Mouse (Mus musculus) hindbrain, postnatal 0 days (tissue): ENCODE measurements around the gene Fam219a. TPM values are rescaled to one million over a fixed set of nuclear protein-coding genes. Genes with fewer than 3 reads are reported as not detected.

ENCODE experiments used
- ATAC-seq: fragments of 200-750 bp; cut with Nextera tagmentation; 2 replicates; pipeline ENCODE4 v1.8.0; 2017; ENCODE audit warnings: mild to moderate bottlenecking, moderate TSS enrichment, moderate library complexity
- DNase-seq: peaks from one replicate; pipeline ENCODE4 v3.0.0-alpha.2; 2015; ENCODE audit warnings: low spot score
- H3K27ac ChIP-seq: fragments of 300-500 bp; sonication (generic); 2 replicates; pipeline ENCODE4 v1.5.1; 2014; ENCODE audit warnings: mild to moderate bottlenecking
- H3K27me3 ChIP-seq: fragments of 300-500 bp; sonication (generic); 2 replicates; pipeline ENCODE4 v1.6.1; 2014; ENCODE audit warnings: low read length, mixed read lengths; ENCODE audit not compliant: insufficient read depth
- H3K36me3 ChIP-seq: fragments of 300-500 bp; sonication (generic); 2 replicates; pipeline ENCODE4 v1.6.1; 2014; ENCODE audit warnings: low read length, mixed read lengths; ENCODE audit not compliant: insufficient read depth
- H3K4me1 ChIP-seq: fragments of 300-500 bp; sonication (generic); 2 replicates; pipeline ENCODE4 v1.6.1; 2014; ENCODE audit warnings: antibody characterized with exemption, low read length, mixed read lengths; ENCODE audit not compliant: insufficient read depth
- H3K4me2 ChIP-seq: fragments of 300-500 bp; sonication (generic); 2 replicates; pipeline ENCODE4 v1.6.1; 2014; ENCODE audit warnings: low read depth, mild to moderate bottlenecking, low read length, moderate library complexity, mixed read lengths
- H3K4me3 ChIP-seq: fragments of 300-500 bp; sonication (generic); 2 replicates; pipeline ENCODE4 v1.5.1; 2014; ENCODE audit warnings: low read length
- H3K9ac ChIP-seq: fragments of 300-500 bp; sonication (generic); replicated peaks from 2 replicates; pipeline ENCODE4 v1.6.1; 2014; ENCODE audit warnings: mild to moderate bottlenecking, low read length, moderate library complexity, mixed read lengths
- H3K9me3 ChIP-seq: fragments of 300-500 bp; sonication (generic); 2 replicates; pipeline ENCODE4 v1.6.1; 2016; ENCODE audit warnings: low read length, mixed read lengths
- CTCF ChIP-seq: IDR thresholded peaks from 2 replicates; pipeline ENCODE4 v1.5.1; 2016; ENCODE audit warnings: antibody characterized with exemption, control low read depth, low read depth
- WGBS: fragments of 180-500 bp; shearing (Covaris S2); extraction: QIAGEN DNeasy Blood & Tissue Kit; methylation state at CpG from one replicate; pipeline ENCODE4 v1.1.7; 2014; 5-methylcytosine and 5-hydroxymethylcytosine counted together
- polyA plus RNA-seq: library from polyadenylated mRNA; unstranded; fragments of >200 nt; fragmentation: Nextera tagmentation; extraction: Ambion mirVana; gene quantifications from 2 replicates; pipeline ENCODE4 v1.2.1, GENCODE M21; 2015
- total RNA-seq: library from RNA; depleted of rRNA; stranded (reverse); fragments of >200 nt; gene quantifications from 2 replicates; pipeline ENCODE4 v1.2.3, GENCODE M21; 2014

Gene Fam219a
- total and polyA plus RNA-seq, 2 experiments from 2014 or later: 17.7 to 136 TPM

DNA sequence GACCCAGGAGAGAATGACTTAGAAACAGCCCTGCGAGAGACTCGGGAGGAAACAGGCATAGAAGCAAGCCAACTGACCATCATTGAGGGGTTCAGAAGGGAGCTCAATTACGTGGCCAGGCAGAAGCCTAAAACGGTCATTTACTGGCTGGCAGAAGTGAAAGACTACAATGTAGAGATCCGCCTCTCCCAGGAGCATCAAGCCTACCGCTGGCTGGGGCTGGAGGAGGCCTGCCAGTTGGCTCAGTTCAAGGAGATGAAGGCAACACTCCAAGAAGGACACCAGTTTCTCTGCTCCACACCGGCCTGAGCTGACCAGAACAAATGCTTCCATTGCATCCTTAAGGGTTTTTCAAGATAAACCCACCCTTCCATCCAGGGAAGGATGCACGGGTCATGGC, 89.1 kb downstream of the Fam219a start:
- 57% methylated on average over 8 of the region's 8 CpGs for WGBS
- no peak for TF ChIP-seq CTCF
- ATAC-seq: peak; percentile 79; the same call in 1 of the 2 replicates
- peak; percentile 59 for DNase-seq
- H3K4me3 ChIP-seq: no peak overlapping the region
- H3K9me3 ChIP-seq: no peaks in the 10 kb centered on the region
- H3K4me2 ChIP-seq: no peak overlapping the region
- no peaks in the 10 kb centered on the region for H3K27me3 ChIP-seq
- peak overlapping the region; percentile 69 for H3K27ac ChIP-seq
- 0 out of 2 replicates have a peak, but pooled peaks cover 6% of the 10 kb centered on the region for H3K36me3 ChIP-seq
- no peak overlapping the region for H3K9ac ChIP-seq
- no peaks in the 10 kb centered on the region; the same call in 1 of the 2 replicates for H3K4me1 ChIP-seq

DNA sequence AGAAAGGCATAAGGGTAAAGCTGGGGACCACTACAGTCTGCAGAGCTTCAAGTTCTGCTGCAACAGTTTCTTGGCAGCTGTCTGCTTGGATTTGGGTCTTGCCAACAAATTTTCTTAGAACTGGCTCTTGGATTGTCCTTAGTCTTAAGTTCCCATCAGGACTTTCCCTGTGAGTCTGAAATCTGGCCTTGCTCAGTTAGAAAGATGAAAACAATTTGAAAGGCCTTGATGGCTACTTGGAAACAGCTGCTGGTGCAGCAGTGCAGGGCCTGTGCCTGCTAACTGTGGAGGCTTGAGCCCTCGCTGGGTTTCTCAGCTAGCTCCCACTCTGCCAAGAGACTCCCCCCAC, 89.9 kb downstream of the Fam219a start:
- no peak for DNase-seq

GRCm38 (mm10) chr4:41478751-41479455, 90.4 kb downstream of the Fam219a start:
- H3K27me3 ChIP-seq: no peaks in the 10 kb centered on the region
- no peaks in the 10 kb centered on the region; the same call in 1 of the 2 replicates for H3K4me1 ChIP-seq
- H3K27ac ChIP-seq: peak overlapping the region; percentile 69; the same call in 1 of the 2 replicates
- peak; percentile 57 for TF ChIP-seq CTCF
- peak; percentile 48 for DNase-seq
- ATAC-seq: no peak
- 62% methylated on average over 4 of the region's 4 CpGs for WGBS
- H3K36me3 ChIP-seq: 0 out of 2 replicates have a peak, but pooled peaks cover 6% of the 10 kb centered on the region
- no peaks in the 10 kb centered on the region for H3K9me3 ChIP-seq
- no peak overlapping the region for H3K4me3 ChIP-seq
- no peak overlapping the region for H3K9ac ChIP-seq
- no peak overlapping the region for H3K4me2 ChIP-seq

More for the DNA sequence above, 89.9 kb downstream of the Fam219a start:
- Histone ChIP-seq H3K36me3 (0 out of 2 replicates have a peak, but pooled peaks cover 6% of the 10 kb centered on the region), H3K27me3 (no peaks in the 10 kb centered on the region), H3K9ac (no peak overlapping the region), H3K27ac (peak overlapping the region; percentile 69), H3K4me2 (no peak overlapping the region), H3K9me3 (no peaks in the 10 kb centered on the region), H3K4me3 (no peak overlapping the region), H3K4me1 (no peaks in the 10 kb centered on the region; the same call in 1 of the 2 replicates)
- 50% methylated on average over 1 of the region's 1 CpGs for WGBS
- no peak for ATAC-seq
- TF ChIP-seq CTCF: no peak

- Histone ChIP-seq H3K9ac (no peak overlapping the region), H3K9me3 (no peaks in the 10 kb centered on the region), H3K4me3 (no peak overlapping the region), H3K4me1 (no peaks in the 10 kb centered on the region; the same call in 1 of the 2 replicates), H3K27me3 (no peaks in the 10 kb centered on the region), H3K36me3 (0 out of 2 replicates have a peak, but pooled peaks cover 6% of the 10 kb centered on the region), H3K4me2 (no peak overlapping the region), H3K27ac (no peak overlapping the region)
- ATAC-seq: no peak
- 83% methylated on average over 9 of the region's 9 CpGs for WGBS
- TF ChIP-seq CTCF: no peak
- no peak for DNase-seq
Measured at GRCm38 (mm10) chr4:41477648-41478160, 91.6 kb downstream of the Fam219a start.

DNA sequence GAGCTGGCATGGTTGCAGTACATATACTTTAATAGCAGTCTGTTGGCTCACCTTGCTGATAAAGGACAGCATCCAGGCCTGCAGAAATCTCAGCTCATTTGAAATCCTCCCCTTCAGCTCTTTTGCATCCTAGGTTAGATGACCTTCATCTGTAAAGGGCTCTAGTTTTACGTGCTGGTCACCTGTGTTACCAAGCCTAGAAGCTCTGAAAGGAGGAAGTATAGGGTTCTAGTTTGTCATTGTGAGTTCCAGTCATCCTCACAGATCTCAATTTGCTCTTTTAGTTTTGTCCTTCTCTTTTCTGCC, 98.0 kb downstream of the Fam219a start:
- no peak for DNase-seq
- no peak for TF ChIP-seq CTCF
- Histone ChIP-seq H3K9ac (no peak overlapping the region), H3K4me3 (no peak overlapping the region), H3K27ac (peak overlapping the region; percentile 68), H3K4me2 (no peak overlapping the region), H3K27me3 (no peaks in the 10 kb centered on the region), H3K9me3 (no peaks in the 10 kb centered on the region), H3K36me3 (no peaks in the 10 kb centered on the region), H3K4me1 (no peaks in the 10 kb centered on the region)
- 86% methylated on average over 1 of the region's 1 CpGs for WGBS
- ATAC-seq: no peak

GRCm38 (mm10) chr4:41470684-41471383, 98.5 kb downstream of the Fam219a start:
- WGBS: 24% methylated on average over 5 of the region's 5 CpGs
- H3K9me3 ChIP-seq: no peaks in the 10 kb centered on the region
- no peak for TF ChIP-seq CTCF
- no peaks in the 10 kb centered on the region for H3K36me3 ChIP-seq
- 0 out of 2 replicates have a peak overlapping the region, but pooled peaks have one; percentile 5 for H3K4me2 ChIP-seq
- H3K9ac ChIP-seq: no peak overlapping the region
- DNase-seq: peak; percentile 72
- no peaks in the 10 kb centered on the region for H3K27me3 ChIP-seq
- no peak overlapping the region for H3K4me3 ChIP-seq
- no peaks in the 10 kb centered on the region for H3K4me1 ChIP-seq
- peak overlapping the region; percentile 68 for H3K27ac ChIP-seq
- ATAC-seq: peak; percentile 77
